Mouse (Mus musculus): Measurements from ENCODE around the gene Slc20a1.

- TF ChIP-seq CTCF (IDR thresholded peaks at IDR 0.05) = no peak; the same call in 1 of the 2 replicates
- no peak for TF ChIP-seq EP300 (IDR thresholded peaks at IDR 0.05)
Measured at GRCm38 (mm10) chr2:129244446-129245120, 46.0 kb downstream of the Slc20a1 start.
